Mouse (Mus musculus): ENCODE data around the gene Pfkm. TPM values are rescaled to one million over a fixed set of nuclear protein-coding genes. Genes with fewer than 3 reads are reported as not detected.
A peak's percentile ranks its signal among the peaks of the same experiment; 100 is the strongest.

Gene Pfkm
- total and polyA plus RNA-seq, 3 experiments = 23.5 to 37.9 (median 29.6) TPM

GRCm38 (mm10) chr15:98091841-98092240, 548 bp upstream of the Pfkm start:
- Histone ChIP-seq H3K27ac (ENCODE audit: insufficient read depth, low read depth) (0 out of 2 replicates have a peak overlapping the region, but pooled peaks have one; percentile 4), H3K79me2 (replicated peaks; ENCODE audit: control insufficient read depth, extremely low read depth, insufficient read depth, poor library complexity, severe bottlenecking) (peaks cover 39% of the 10 kb centered on the region), H3K4me2 (ENCODE audit: insufficient read depth, low read depth, poor library complexity, severe bottlenecking) (peak overlapping the region; percentile 98), H3K9me3 (replicated peaks; ENCODE audit: low read length) (peaks cover under 1% of the 10 kb centered on the region), H3K4me3 (replicated peaks in 1 of 3; ENCODE audit: low read depth in 2 of 3, low read length in 2 of 3, poor library complexity in 1 of 3) (peak overlapping the region; percentile 72 to 89 (median 86)), H3K36me3 (replicated peaks in 1 of 2; ENCODE audit: control insufficient read depth in 1 of 2, insufficient read depth in 1 of 2, low read length in 1 of 2) (peaks cover 0 to 27% of the 10 kb centered on the region in 2 experiments), H3K27me3 (replicated peaks) (no peaks in the 10 kb centered on the region), H3K9ac (ENCODE audit: insufficient read depth, low read depth) (peak overlapping the region; percentile 99; the same call in 1 of the 2 replicates), H3K4me1 (ENCODE audit: control insufficient read depth in 1 of 2, insufficient read depth in 2 of 2) (peaks cover 5 to 44% of the 10 kb centered on the region in 2 experiments)
- peak; percentile 30 for DNase-seq (ENCODE audit: extremely low read depth)
- in situ Hi-C loops (cut with MboI; ENCODE audit: low pct_ligation_motif_present, low pct_unique_long_range_greater_than_20kb, low sequenced_read_pairs) = loop anchor here (5.0 kb wide), 1 partner anchor 60 kb away; no protein-coding TSS in a partner anchor
- TF ChIP-seq ZC3H11A (IDR thresholded peaks at IDR 0.05; ENCODE audit: low read depth, low read length) (no peak), ZKSCAN1 (IDR thresholded peaks at IDR 0.05; ENCODE audit: borderline replicate concordance, low read depth, low read length) (no peak), GABPA (IDR thresholded peaks at IDR 0.05; ENCODE audit: insufficient replicate concordance, low read depth, low read length) (no peak), RAD21 (IDR thresholded peaks at IDR 0.05; ENCODE audit: low read depth, low read length) (no peak), JUND (conservative IDR thresholded peaks at IDR 0.05; ENCODE audit: low read depth, low read length) (no peak), JUN (IDR thresholded peaks at IDR 0.05; ENCODE audit: insufficient read depth, low read depth, low read length) (no peak), TBP (conservative IDR thresholded peaks at IDR 0.05; ENCODE audit: low read depth, low read length) (no peak), RCOR1 (conservative IDR thresholded peaks at IDR 0.05; ENCODE audit: low read depth, low read length) (no peak), SIN3A (IDR thresholded peaks at IDR 0.05; ENCODE audit: low read length) (no peak), EP300 (IDR thresholded peaks at IDR 0.05; ENCODE audit: low read length) (no peak), MYC (IDR thresholded peaks at IDR 0.05; ENCODE audit: low read depth, low read length) (no peak), MEF2A (IDR thresholded peaks at IDR 0.05; ENCODE audit: borderline replicate concordance, low read depth, low read length) (no peak), BHLHE40 (IDR thresholded peaks at IDR 0.05; ENCODE audit: low read depth, low read length) (no peak), USF2 (conservative IDR thresholded peaks at IDR 0.05; ENCODE audit: low read depth, low read length) (no peak), POLR2AphosphoS2 (IDR thresholded peaks at IDR 0.05; ENCODE audit: low read depth, low read length) (no peak), UBTF (IDR thresholded peaks at IDR 0.05; ENCODE audit: low read depth, low read length) (no peak), SMC3 (IDR thresholded peaks at IDR 0.05; ENCODE audit: low read depth, low read length) (no peak)
- dilution Hi-C loops (cut with MboI; ENCODE audit: extremely low pct_ligation_motif_present, extremely low pct_unique_long_range_greater_than_20kb, low sequenced_read_pairs) = no loop called here

GRCm38 (mm10) chr15:98093121-98094011, 977 bp downstream of the Pfkm start, which contains the start of gene Senp1:
TSS of gene Senp1 (minus strand) at chr15:98093744.
- peak within 1 kb of the TSS; percentile 89 for H3K27ac ChIP-seq (ENCODE audit: insufficient read depth, low read depth)
- H3K9ac ChIP-seq (ENCODE audit: insufficient read depth, low read depth) = peak within 1 kb of the TSS; percentile 99
- no peaks in the 10 kb centered on the region for H3K27me3 ChIP-seq (replicated peaks)
- dilution Hi-C loops (cut with MboI; ENCODE audit: extremely low pct_ligation_motif_present, extremely low pct_unique_long_range_greater_than_20kb, low sequenced_read_pairs) = no loop called here
- peak within 1 kb of the TSS; percentile 72 to 89 (median 86) for H3K4me3 ChIP-seq (replicated peaks in 1 of 3; ENCODE audit: low read depth in 2 of 3, low read length in 2 of 3, poor library complexity in 1 of 3)
- peaks cover 0 to 14% of the 10 kb centered on the region in 2 experiments for H3K36me3 ChIP-seq (replicated peaks in 1 of 2; ENCODE audit: control insufficient read depth in 1 of 2, insufficient read depth in 1 of 2, low read length in 1 of 2)
- peaks cover 2% of the 10 kb centered on the region for H3K9me3 ChIP-seq (replicated peaks; ENCODE audit: low read length)
- peaks cover 5 to 41% of the 10 kb centered on the region in 2 experiments for H3K4me1 ChIP-seq (ENCODE audit: control insufficient read depth in 1 of 2, insufficient read depth in 2 of 2)
- in situ Hi-C loops (cut with MboI; ENCODE audit: low pct_ligation_motif_present, low pct_unique_long_range_greater_than_20kb, low sequenced_read_pairs) = loop anchor here (5.0 kb wide), 1 partner anchor 59 kb away; no protein-coding TSS in a partner anchor
- DNase-seq (ENCODE audit: extremely low read depth) = peak; percentile 95
- peaks cover 39% of the 10 kb centered on the region for H3K79me2 ChIP-seq (replicated peaks; ENCODE audit: control insufficient read depth, extremely low read depth, insufficient read depth, poor library complexity, severe bottlenecking)
- peak within 1 kb of the TSS; percentile 98 for H3K4me2 ChIP-seq (ENCODE audit: insufficient read depth, low read depth, poor library complexity, severe bottlenecking)
- TF ChIP-seq E2F4 (IDR thresholded peaks at IDR 0.05; ENCODE audit: insufficient replicate concordance, low read depth, low read length) = peak; percentile 91; the same call in 1 of the 2 replicates
- TF ChIP-seq NRF1 (IDR thresholded peaks at IDR 0.05; ENCODE audit: low read depth, low read length) = peak; percentile 83
- no peak for TF ChIP-seq ZC3H11A (IDR thresholded peaks at IDR 0.05; ENCODE audit: low read depth, low read length)
- TF ChIP-seq POLR2A (IDR thresholded peaks at IDR 0.05; ENCODE audit: low read depth, low read length) = peak; percentile 92
- peak; percentile 40; the same call in 1 of the 2 replicates for TF ChIP-seq BHLHE40 (IDR thresholded peaks at IDR 0.05; ENCODE audit: low read depth, low read length)
- TF ChIP-seq MEF2A (IDR thresholded peaks at IDR 0.05; ENCODE audit: borderline replicate concordance, low read depth, low read length) = no peak; the same call in 1 of the 2 replicates
- no peak for TF ChIP-seq MAFK (IDR thresholded peaks at IDR 0.05; ENCODE audit: insufficient replicate concordance, low read length)
- TF ChIP-seq ZNF384 (IDR thresholded peaks at IDR 0.05; ENCODE audit: low read depth, low read length) = peak; percentile 5
- TF ChIP-seq GABPA (IDR thresholded peaks at IDR 0.05; ENCODE audit: insufficient replicate concordance, low read depth, low read length) = no peak
- TF ChIP-seq USF1 (IDR thresholded peaks at IDR 0.05; ENCODE audit: low read depth, low read length) = no peak
- peak; percentile 76 for TF ChIP-seq POLR2AphosphoS2 (IDR thresholded peaks at IDR 0.05; ENCODE audit: low read depth, low read length)
- TF ChIP-seq MAZ (IDR thresholded peaks at IDR 0.05; ENCODE audit: low read depth, low read length) = peak; percentile 82
- no peak for TF ChIP-seq CTCF (conservative IDR thresholded peaks at IDR 0.05 in 1 of 2, IDR thresholded peaks at IDR 0.05 in 1 of 2; ENCODE audit: low read depth in 2 of 2, low read length in 2 of 2)
- peak; percentile 54 for TF ChIP-seq NELFE (IDR thresholded peaks at IDR 0.05; ENCODE audit: low read depth, low read length)
- peak; percentile 90 for TF ChIP-seq ELF1 (IDR thresholded peaks at IDR 0.05; ENCODE audit: low read depth, low read length)
- TF ChIP-seq MAX (IDR thresholded peaks at IDR 0.05; ENCODE audit: low read length) = peak; percentile 62; the same call in 1 of the 2 replicates
- TF ChIP-seq SIN3A (IDR thresholded peaks at IDR 0.05; ENCODE audit: low read length) = peak; percentile 67
- TF ChIP-seq MYC (IDR thresholded peaks at IDR 0.05; ENCODE audit: low read depth, low read length) = no peak
- no peak for TF ChIP-seq ZKSCAN1 (IDR thresholded peaks at IDR 0.05; ENCODE audit: borderline replicate concordance, low read depth, low read length)
- TF ChIP-seq UBTF (IDR thresholded peaks at IDR 0.05; ENCODE audit: low read depth, low read length) = peak; percentile 49

All from CH12.LX (cell line).